Mouse (Mus musculus): Measurements from ENCODE around the gene Il25. TPM values are rescaled to one million over a fixed set of nuclear protein-coding genes. Genes with fewer than 3 reads are reported as not detected.

Gene Il25
- polyA plus RNA-seq, 1 experiment from 2014 or later: not detected

DNA sequence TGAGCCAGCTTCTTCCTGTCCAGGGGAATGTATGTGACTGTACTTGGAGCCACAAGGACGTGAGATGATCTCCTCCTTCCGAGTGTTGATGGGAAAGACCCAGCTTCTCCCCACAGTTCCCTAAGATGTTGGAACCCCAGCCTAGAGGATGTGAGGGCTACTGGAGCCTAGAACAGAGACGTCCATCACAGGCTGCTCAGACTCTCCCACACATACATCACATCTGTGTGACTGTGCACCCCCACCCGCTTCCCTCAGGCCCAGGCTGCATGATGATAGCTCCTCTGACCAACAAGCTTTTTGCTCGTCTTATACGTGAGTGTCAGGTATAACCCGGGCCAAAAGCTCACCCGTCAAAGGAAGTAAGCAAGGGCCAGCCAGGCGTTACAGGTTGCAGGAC is 16.3 kb downstream of the Il25 start:
- DNase-seq: no peak
- H3K27ac ChIP-seq (ENCODE audit: low read depth): no peak overlapping the region
- H3K27me3 ChIP-seq (ENCODE audit: insufficient read depth, low read length): no peaks in the 10 kb centered on the region
- WGBS (ENCODE audit: insufficient replicate concordance): 63% methylated on average over 9 of the region's 9 CpGs
- H3K4me1 ChIP-seq (ENCODE audit: insufficient read depth): no peaks in the 10 kb centered on the region
- H3K4me2 ChIP-seq (ENCODE audit: low read depth, low read length): no peak overlapping the region
- TF ChIP-seq CTCF (IDR thresholded peaks at IDR 0.05; ENCODE audit: low read depth): no peak
- TF ChIP-seq EP300 (IDR thresholded peaks at IDR 0.05; ENCODE audit: low read depth): no peak
- no peak overlapping the region for H3K4me3 ChIP-seq (ENCODE audit: low read depth, low read length)
- no peaks in the 10 kb centered on the region for H3K36me3 ChIP-seq (replicated peaks; ENCODE audit: insufficient read depth, low read length)
- ATAC-seq: no peak
- no peak overlapping the region for H3K9ac ChIP-seq (replicated peaks)
- H3K9me3 ChIP-seq (ENCODE audit: low read length): no peaks in the 10 kb centered on the region

GRCm38 (mm10) chr14:54950493-54950892 is 18.0 kb downstream of the Il25 start:
- no peak overlapping the region for H3K4me3 ChIP-seq (ENCODE audit: low read depth, low read length)
- no peaks in the 10 kb centered on the region for H3K9me3 ChIP-seq (ENCODE audit: low read length)
- 63% methylated on average over 12 of the region's 12 CpGs for WGBS (ENCODE audit: insufficient replicate concordance)
- H3K27ac ChIP-seq (ENCODE audit: low read depth): no peak overlapping the region
- no peaks in the 10 kb centered on the region for H3K36me3 ChIP-seq (replicated peaks; ENCODE audit: insufficient read depth, low read length)
- no peaks in the 10 kb centered on the region for H3K4me1 ChIP-seq (ENCODE audit: insufficient read depth)
- no peak for DNase-seq
- no peak overlapping the region for H3K4me2 ChIP-seq (ENCODE audit: low read depth, low read length)
- TF ChIP-seq EP300 (IDR thresholded peaks at IDR 0.05; ENCODE audit: low read depth): no peak
- no peak for TF ChIP-seq CTCF (IDR thresholded peaks at IDR 0.05; ENCODE audit: low read depth)
- no peak for ATAC-seq
- H3K9ac ChIP-seq (replicated peaks): no peak overlapping the region
- no peaks in the 10 kb centered on the region for H3K27me3 ChIP-seq (ENCODE audit: insufficient read depth, low read length)

- Histone ChIP-seq H3K4me3 (ENCODE audit: low read depth, low read length) (no peak overlapping the region), H3K36me3 (replicated peaks; ENCODE audit: insufficient read depth, low read length) (no peaks in the 10 kb centered on the region), H3K9ac (replicated peaks) (no peak overlapping the region), H3K9me3 (ENCODE audit: low read length) (no peaks in the 10 kb centered on the region), H3K27me3 (ENCODE audit: insufficient read depth, low read length) (no peaks in the 10 kb centered on the region), H3K4me2 (ENCODE audit: low read depth, low read length) (no peak overlapping the region), H3K27ac (ENCODE audit: low read depth) (no peak overlapping the region), H3K4me1 (ENCODE audit: insufficient read depth) (no peaks in the 10 kb centered on the region)
- ATAC-seq (no peak), DNase-seq (no peak)
- TF ChIP-seq EP300 (IDR thresholded peaks at IDR 0.05; ENCODE audit: low read depth) (no peak), CTCF (IDR thresholded peaks at IDR 0.05; ENCODE audit: low read depth) (no peak)
- WGBS (ENCODE audit: insufficient replicate concordance): 66% methylated on average over 6 of the region's 6 CpGs
Measured at GRCm38 (mm10) chr14:54951587-54951986, 19.1 kb downstream of the Il25 start.

GRCm38 (mm10) chr14:54953664-54954206 is 21.2 kb downstream of the Il25 start:
- Histone ChIP-seq H3K27ac (ENCODE audit: low read depth) (no peak overlapping the region), H3K36me3 (replicated peaks; ENCODE audit: insufficient read depth, low read length) (no peaks in the 10 kb centered on the region), H3K27me3 (ENCODE audit: insufficient read depth, low read length) (no peaks in the 10 kb centered on the region), H3K9me3 (ENCODE audit: low read length) (no peaks in the 10 kb centered on the region), H3K4me2 (ENCODE audit: low read depth, low read length) (no peak overlapping the region), H3K9ac (replicated peaks) (no peak overlapping the region), H3K4me3 (ENCODE audit: low read depth, low read length) (no peak overlapping the region), H3K4me1 (ENCODE audit: insufficient read depth) (no peaks in the 10 kb centered on the region)
- DNase-seq: no peak
- no peak for TF ChIP-seq EP300 (IDR thresholded peaks at IDR 0.05; ENCODE audit: low read depth)
- no peak for TF ChIP-seq CTCF (IDR thresholded peaks at IDR 0.05; ENCODE audit: low read depth)
- no peak for ATAC-seq
- 86% methylated on average over 8 of the region's 8 CpGs for WGBS (ENCODE audit: insufficient replicate concordance)

DNA sequence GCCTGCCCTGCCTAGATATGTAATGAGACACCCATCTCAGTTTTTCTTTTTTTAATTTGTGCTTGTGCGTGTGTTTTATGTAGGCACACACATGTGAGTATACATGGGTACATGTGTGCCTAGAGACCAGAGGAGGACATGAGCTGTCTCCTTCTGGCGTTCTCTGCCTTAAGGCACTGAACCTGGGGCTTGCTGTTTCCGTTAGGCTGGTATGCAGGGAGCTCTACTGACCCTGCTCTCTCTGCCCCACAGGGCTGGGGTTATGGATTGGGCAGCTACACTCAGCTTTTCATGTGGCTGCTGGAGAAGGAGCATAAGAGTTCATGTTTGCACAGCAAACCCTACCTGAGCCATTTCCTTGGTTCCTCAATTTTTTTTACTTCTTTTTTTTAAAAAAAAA is 22.0 kb downstream of the Il25 start:
- no peaks in the 10 kb centered on the region for H3K27me3 ChIP-seq (ENCODE audit: insufficient read depth, low read length)

GRCm38 (mm10) chr14:54955481-54955880 is 23.0 kb downstream of the Il25 start:
- Histone ChIP-seq H3K27ac (ENCODE audit: low read depth) (no peak overlapping the region), H3K4me2 (ENCODE audit: low read depth, low read length) (no peak overlapping the region), H3K4me3 (ENCODE audit: low read depth, low read length) (no peak overlapping the region), H3K9me3 (ENCODE audit: low read length) (no peaks in the 10 kb centered on the region), H3K27me3 (ENCODE audit: insufficient read depth, low read length) (no peaks in the 10 kb centered on the region), H3K4me1 (ENCODE audit: insufficient read depth) (no peaks in the 10 kb centered on the region), H3K36me3 (replicated peaks; ENCODE audit: insufficient read depth, low read length) (no peaks in the 10 kb centered on the region), H3K9ac (replicated peaks) (no peak overlapping the region)
- no peak for TF ChIP-seq CTCF (IDR thresholded peaks at IDR 0.05; ENCODE audit: low read depth)
- TF ChIP-seq EP300 (IDR thresholded peaks at IDR 0.05; ENCODE audit: low read depth): no peak
- ATAC-seq (no peak), DNase-seq (no peak)
- WGBS (ENCODE audit: insufficient replicate concordance): 61% methylated on average over 3 of the region's 3 CpGs

More for the DNA sequence above, 22.0 kb downstream of the Il25 start:
- Histone ChIP-seq H3K4me2 (ENCODE audit: low read depth, low read length) (no peak overlapping the region), H3K4me3 (ENCODE audit: low read depth, low read length) (no peak overlapping the region), H3K4me1 (ENCODE audit: insufficient read depth) (no peaks in the 10 kb centered on the region), H3K9ac (replicated peaks) (no peak overlapping the region), H3K9me3 (ENCODE audit: low read length) (no peaks in the 10 kb centered on the region), H3K36me3 (replicated peaks; ENCODE audit: insufficient read depth, low read length) (no peaks in the 10 kb centered on the region), H3K27ac (ENCODE audit: low read depth) (no peak overlapping the region)
- no peak for DNase-seq
- ATAC-seq: no peak
- 67% methylated on average over 3 of the region's 3 CpGs for WGBS (ENCODE audit: insufficient replicate concordance)
- TF ChIP-seq EP300 (IDR thresholded peaks at IDR 0.05; ENCODE audit: low read depth): no peak
- TF ChIP-seq CTCF (IDR thresholded peaks at IDR 0.05; ENCODE audit: low read depth): no peak

DNA sequence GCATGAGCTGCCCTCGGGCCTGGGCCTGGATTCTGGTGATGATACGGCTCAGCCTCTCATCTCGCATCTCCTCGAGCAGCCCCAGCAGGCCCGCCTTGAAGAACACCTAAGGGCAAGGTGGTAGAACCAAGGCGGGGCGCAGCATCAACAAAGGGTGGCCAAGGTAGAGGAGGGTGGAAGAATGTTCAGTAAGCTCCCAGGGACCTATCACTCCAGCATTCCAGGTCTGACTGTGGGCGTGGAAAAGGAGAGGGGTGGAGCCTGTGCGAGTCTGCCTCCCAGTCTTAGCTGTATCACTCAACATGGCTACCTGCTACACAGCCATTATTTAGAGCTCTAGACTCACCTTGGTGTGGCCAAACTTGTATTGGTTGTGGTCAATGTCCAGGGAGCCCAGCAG is 24.0 kb downstream of the Il25 start:
- H3K4me3 ChIP-seq (ENCODE audit: low read depth, low read length): no peak overlapping the region
- DNase-seq (no peak), ATAC-seq (no peak)
- H3K27me3 ChIP-seq (ENCODE audit: insufficient read depth, low read length): no peaks in the 10 kb centered on the region
- no peak for TF ChIP-seq EP300 (IDR thresholded peaks at IDR 0.05; ENCODE audit: low read depth)
- TF ChIP-seq CTCF (IDR thresholded peaks at IDR 0.05; ENCODE audit: low read depth): no peak
- H3K4me1 ChIP-seq (ENCODE audit: insufficient read depth): no peaks in the 10 kb centered on the region
- H3K9me3 ChIP-seq (ENCODE audit: low read length): no peaks in the 10 kb centered on the region
- H3K27ac ChIP-seq (ENCODE audit: low read depth): no peak overlapping the region
- no peak overlapping the region for H3K9ac ChIP-seq (replicated peaks)
- H3K36me3 ChIP-seq (replicated peaks; ENCODE audit: insufficient read depth, low read length): no peaks in the 10 kb centered on the region
- H3K4me2 ChIP-seq (ENCODE audit: low read depth, low read length): no peak overlapping the region
- WGBS (ENCODE audit: insufficient replicate concordance): 79% methylated on average over 9 of the region's 9 CpGs

All from liver, postnatal 0 days (tissue).